Mouse (Mus musculus) liver, embryonic 14.5 days (tissue): ENCODE results near the gene E330034G19Rik.

Experiments
- CTCF ChIP-seq: IDR thresholded peaks from 2 replicates; pipeline ENCODE4 v1.5.1; 2016; ENCODE audit warnings: antibody characterized with exemption, low read depth, control low read depth
- EP300 ChIP-seq: IDR thresholded peaks from 2 replicates; pipeline ENCODE4 v1.6.1; 2016; ENCODE audit warnings: antibody characterized with exemption, low read depth

DNA sequence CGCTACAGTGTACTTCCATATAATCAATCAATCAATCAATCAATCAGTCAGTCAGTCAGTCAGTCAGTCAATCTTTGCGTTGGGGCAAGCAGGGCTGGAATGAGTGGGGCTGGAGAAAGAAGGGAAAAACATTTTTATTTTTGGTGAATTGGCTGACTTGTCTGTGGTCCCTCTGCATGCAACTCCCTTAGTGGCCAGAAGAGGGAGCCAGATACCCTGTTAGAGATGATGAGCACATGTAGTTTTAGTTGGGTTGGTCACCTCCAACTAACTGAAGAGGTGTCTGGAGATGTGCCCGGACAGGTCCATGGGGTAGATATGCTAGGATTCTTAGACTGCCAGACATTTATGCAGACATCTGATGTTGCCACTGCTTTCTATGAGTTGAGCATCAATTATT lies 18.1 kb downstream of the E330034G19Rik start:
- TF ChIP-seq CTCF, result peak; percentile 86
- TF ChIP-seq EP300, result no peak
